8 mouse cellular contexts compared by ENCODE assay signal in genomic region chr6:122309446-122309960, GRCm38 (mm10). TPM values are rescaled to one million over a fixed set of nuclear protein-coding genes. Genes with fewer than 3 reads are reported as not detected.
DNase-seq lines count a peak whose midpoint lies in the region; ATAC-seq and TF ChIP-seq lines count a peak whose summit lies in the region.

No protein-coding gene starts in this region.

- H3K4me3 ChIP-seq in kidney, embryonic 15.5 days (replicated peaks), result peak overlapping the region; percentile 86
- peak overlapping the region; percentile 85 for H3K4me3 ChIP-seq in embryonic facial prominence, embryonic 10.5 days
- peak overlapping the region; percentile 92 for H3K4me3 ChIP-seq in intestine, embryonic 14.5 days (ENCODE audit: low read depth, low read length)
- H3K4me3 ChIP-seq in midbrain, postnatal 0 days (ENCODE audit: low read depth, low read length), result peak overlapping the region; percentile 74

- H3K9me3 ChIP-seq in kidney, embryonic 15.5 days (replicated peaks), result no peaks in the 10 kb centered on the region
- no peaks in the 10 kb centered on the region for H3K9me3 ChIP-seq in embryonic facial prominence, embryonic 10.5 days
- H3K9me3 ChIP-seq in intestine, embryonic 14.5 days (ENCODE audit: control insufficient read depth, low read length), result no peaks in the 10 kb centered on the region
- no peaks in the 10 kb centered on the region for H3K9me3 ChIP-seq in midbrain, postnatal 0 days (ENCODE audit: low read length)

- DNase-seq in kidney, adult 11 months, result no peak
- DNase-seq in embryonic facial prominence, embryonic 10.5 days (ENCODE audit: low spot score), result no peak
- DNase-seq in intestine, embryonic 14.5 days (ENCODE audit: low spot score), result no peak
- DNase-seq in midbrain, postnatal 0 days (ENCODE audit: low spot score), result no peak
- no peak for DNase-seq in left cerebral cortex, postnatal 10 days (ENCODE audit: extremely low spot score in 1 of 2, low spot score in 2 of 2)
- DNase-seq in layer of hippocampus, adult 9-10 months (ENCODE audit: low spot score), result no peak
- DNase-seq in left cerebral cortex, adult 8-10 months (ENCODE audit: low spot score in 2 of 2), result no peak

- WGBS in kidney, embryonic 15.5 days, result 8% methylated on average over 11 of the region's 11 CpGs
- 15% methylated on average over 11 of the region's 11 CpGs for WGBS in embryonic facial prominence, embryonic 10.5 days
- 9% methylated on average over 11 of the region's 11 CpGs for WGBS in intestine, embryonic 14.5 days
- 11% methylated on average over 11 of the region's 11 CpGs for WGBS in midbrain, postnatal 0 days

- peaks cover 27% of the 10 kb centered on the region for H3K36me3 ChIP-seq in kidney, embryonic 15.5 days
- H3K36me3 ChIP-seq in embryonic facial prominence, embryonic 10.5 days (replicated peaks), result peaks cover 29% of the 10 kb centered on the region
- peaks cover 22% of the 10 kb centered on the region for H3K36me3 ChIP-seq in intestine, embryonic 14.5 days (ENCODE audit: control insufficient read depth, insufficient read depth, low read length)
- peaks cover 14% of the 10 kb centered on the region for H3K36me3 ChIP-seq in midbrain, postnatal 0 days (ENCODE audit: insufficient read depth, low read length)

- ATAC-seq in kidney, embryonic 15.5 days (replicated peaks; ENCODE audit: low FRiP score), result no peak
- ATAC-seq in intestine, embryonic 14.5 days (replicated peaks; ENCODE audit: low FRiP score, low TSS enrichment, low read depth), result no peak
- ATAC-seq in midbrain, postnatal 0 days (ENCODE audit: low FRiP score), result no peak

- no peak for TF ChIP-seq CTCF in midbrain, postnatal 0 days (IDR thresholded peaks at IDR 0.05)

- H3K27ac ChIP-seq in kidney, embryonic 15.5 days, result peak overlapping the region; percentile 84; the same call in 1 of the 2 replicates
- peak overlapping the region; percentile 87 for H3K27ac ChIP-seq in embryonic facial prominence, embryonic 10.5 days (replicated peaks)
- H3K27ac ChIP-seq in intestine, embryonic 14.5 days (ENCODE audit: low read depth), result peak overlapping the region; percentile 82; the same call in 1 of the 2 replicates
- H3K27ac ChIP-seq in midbrain, postnatal 0 days (ENCODE audit: low read depth, low read length), result no peak overlapping the region

- intact Hi-C loops in left cerebral cortex, postnatal 10 days (cut with DNase I), result loop anchor here (2.0 to 5.0 kb wide), 3 partner anchors 29 to 747 kb away; no protein-coding TSS in a partner anchor

- H3K4me1 ChIP-seq in kidney, embryonic 15.5 days, result peaks cover 15% of the 10 kb centered on the region
- peaks cover 19% of the 10 kb centered on the region for H3K4me1 ChIP-seq in embryonic facial prominence, embryonic 10.5 days
- H3K4me1 ChIP-seq in intestine, embryonic 14.5 days (replicated peaks; ENCODE audit: control insufficient read depth, insufficient read depth, low read length), result peaks cover 19% of the 10 kb centered on the region
- peaks cover 11% of the 10 kb centered on the region; the same call in 1 of the 2 replicates for H3K4me1 ChIP-seq in midbrain, postnatal 0 days (ENCODE audit: insufficient read depth, low read length)

- peak overlapping the region; percentile 90 for H3K9ac ChIP-seq in kidney, embryonic 15.5 days
- H3K9ac ChIP-seq in intestine, embryonic 14.5 days (ENCODE audit: low read length), result peak overlapping the region; percentile 88
- H3K9ac ChIP-seq in midbrain, postnatal 0 days (replicated peaks; ENCODE audit: low read length, poor library complexity, severe bottlenecking), result peak overlapping the region; percentile 68

- H3K4me2 ChIP-seq in kidney, embryonic 15.5 days, result peak overlapping the region; percentile 78
- H3K4me2 ChIP-seq in intestine, embryonic 14.5 days (ENCODE audit: low read length), result peak overlapping the region; percentile 89
- peak overlapping the region; percentile 77 for H3K4me2 ChIP-seq in midbrain, postnatal 0 days (ENCODE audit: low read depth, low read length, poor library complexity, severe bottlenecking)

- H3K27me3 ChIP-seq in kidney, embryonic 15.5 days, result no peaks in the 10 kb centered on the region
- H3K27me3 ChIP-seq in embryonic facial prominence, embryonic 10.5 days (replicated peaks; ENCODE audit: low read depth, poor library complexity, severe bottlenecking), result no peaks in the 10 kb centered on the region
- H3K27me3 ChIP-seq in intestine, embryonic 14.5 days (replicated peaks; ENCODE audit: control insufficient read depth, insufficient read depth, low read length), result no peaks in the 10 kb centered on the region
- H3K27me3 ChIP-seq in midbrain, postnatal 0 days (ENCODE audit: insufficient read depth, low read length), result no peaks in the 10 kb centered on the region

RNA-seq across cellular contexts. Expression of gene M6pr, which starts 1.0 kb away (rescaled TPM):
- 113 and 116 TPM in 2 replicates for polyA plus RNA-seq in kidney, embryonic 15.5 days (2015; fragmentation: Nextera tagmentation; extraction: Ambion mirVana)
- 80.4 and 85.2 TPM in 2 replicates for polyA plus RNA-seq in embryonic facial prominence, embryonic 10.5 days (2016; fragmentation: Nextera tagmentation; extraction: Ambion mirVana)
- polyA plus RNA-seq in intestine, embryonic 14.5 days (2014; fragmentation: Nextera tagmentation; extraction: Ambion mirVana), result 123 and 125 TPM in 2 replicates
- total RNA-seq in midbrain, postnatal 0 days (2014; rRNA removed), result 47.2 and 51.5 TPM in 2 replicates
- 42.1 and 44.0 TPM in 2 replicates for polyA plus RNA-seq in midbrain, postnatal 0 days (2015; fragmentation: Nextera tagmentation; extraction: Ambion mirVana)
- 10 to 100 TPM; 45.1 to 46.1 TPM for total RNA-seq in left cerebral cortex, postnatal 10 days (2021)
- 10 to 100 TPM; 81.3 to 84.8 (median 82.9) TPM for total RNA-seq in left cerebral cortex, adult 8-10 months (2022)

RNA-seq across cellular contexts. Expression of gene Klrg1, which starts 26.8 kb away (rescaled TPM):
- polyA plus RNA-seq in kidney, embryonic 15.5 days (2015; fragmentation: Nextera tagmentation; extraction: Ambion mirVana), result not detected in 2 replicates
- not detected in 2 replicates for polyA plus RNA-seq in embryonic facial prominence, embryonic 10.5 days (2016; fragmentation: Nextera tagmentation; extraction: Ambion mirVana)
- not detected in 2 replicates for polyA plus RNA-seq in intestine, embryonic 14.5 days (2014; fragmentation: Nextera tagmentation; extraction: Ambion mirVana)
- 0.33 and 0.52 TPM in 2 replicates for total RNA-seq in midbrain, postnatal 0 days (2014; rRNA removed)
- polyA plus RNA-seq in midbrain, postnatal 0 days (2015; fragmentation: Nextera tagmentation; extraction: Ambion mirVana), result 1.4 and 1.9 TPM in 2 replicates
- total RNA-seq in left cerebral cortex, postnatal 10 days (2021), result under 1 TPM; 0.24 to 0.32 TPM
- under 1 TPM in 1 of 4 experiments, not detected in 3; 0.26 TPM for total RNA-seq in left cerebral cortex, adult 8-10 months (2022)

RNA-seq across cellular contexts. Expression of gene Phc1, which starts 30.9 kb away (rescaled TPM):
- 18.1 and 21.1 TPM in 2 replicates for polyA plus RNA-seq in kidney, embryonic 15.5 days (2015; fragmentation: Nextera tagmentation; extraction: Ambion mirVana)
- 28.9 and 29.5 TPM in 2 replicates for polyA plus RNA-seq in embryonic facial prominence, embryonic 10.5 days (2016; fragmentation: Nextera tagmentation; extraction: Ambion mirVana)
- 17.6 and 19.8 TPM in 2 replicates for polyA plus RNA-seq in intestine, embryonic 14.5 days (2014; fragmentation: Nextera tagmentation; extraction: Ambion mirVana)
- 60.5 and 67.1 TPM in 2 replicates for total RNA-seq in midbrain, postnatal 0 days (2014; rRNA removed)
- polyA plus RNA-seq in midbrain, postnatal 0 days (2015; fragmentation: Nextera tagmentation; extraction: Ambion mirVana), result 24.7 and 26.8 TPM in 2 replicates
- total RNA-seq in left cerebral cortex, postnatal 10 days (2021), result 10 to 100 TPM; 69.0 to 76.4 TPM
- 10 to 100 TPM; 52.8 to 60.3 (median 57.5) TPM for total RNA-seq in left cerebral cortex, adult 8-10 months (2022)
